ENCODE assay signal across 20 mouse cellular contexts in genomic region chr3:136086948-136087660, GRCm38 (mm10).
DNase-seq lines count a peak whose midpoint lies in the region; ATAC-seq and TF ChIP-seq lines count a peak whose summit lies in the region.
"Had no signal": no experiment of that assay in that cellular context is flagged by ENCODE, and none has a peak within 500 bp of the region (broad histone marks: within the 10 kb centered on the region; RNA-seq: fewer than 3 reads in every experiment).

No protein-coding gene starts in this region.

- DNase-seq in cerebellum, adult 9-11 months: peak; percentile 8
- no peak for DNase-seq in cerebellum, postnatal 10 days
- DNase-seq in CH12.LX (ENCODE audit: extremely low read depth): no peak
- no peak for DNase-seq in kidney, adult 8-10 months
- no peak for DNase-seq in left cerebral cortex, adult 9 months (ENCODE audit: low spot score in 2 of 2)
- DNase-seq in adrenal gland, postnatal 14 days: no peak
- DNase-seq: adrenal gland, adult 8-10 months; cerebellum, adult 11 months; gastrocnemius, adult 2 months; gastrocnemius, postnatal 25 days; heart, adult 11 months; heart, postnatal 10 days; kidney, adult 2 months had no signal

- 0 out of 2 replicates have a peak, but pooled peaks have one; percentile 6 for TF ChIP-seq EP300 in CH12.LX (IDR thresholded peaks at IDR 0.05; ENCODE audit: low read length)

- no peaks in the 10 kb centered on the region for H3K27me3 ChIP-seq in CH12.LX (replicated peaks)
- H3K27me3 ChIP-seq: embryonic facial prominence, embryonic 12.5 days; forebrain, embryonic 12.5 days; hindbrain, embryonic 13.5 days had no signal

- TF ChIP-seq CTCF in CH12.LX (conservative IDR thresholded peaks at IDR 0.05 in 1 of 2, IDR thresholded peaks at IDR 0.05 in 1 of 2; ENCODE audit: low read depth in 2 of 2, low read length in 2 of 2): no peak

- peaks cover 7 to 16% of the 10 kb centered on the region in 2 experiments; a peak in 1 of 4 replicates for H3K4me1 ChIP-seq in CH12.LX (ENCODE audit: control insufficient read depth in 1 of 2, insufficient read depth in 2 of 2)
- H3K4me1 ChIP-seq: embryonic facial prominence, embryonic 12.5 days; forebrain, embryonic 12.5 days; hindbrain, embryonic 13.5 days had no signal

- no peak for TF ChIP-seq RAD21 in CH12.LX (IDR thresholded peaks at IDR 0.05; ENCODE audit: low read depth, low read length)

- H3K9me3 ChIP-seq in CH12.LX (replicated peaks; ENCODE audit: low read length): no peaks in the 10 kb centered on the region
- H3K9me3 ChIP-seq: embryonic facial prominence, embryonic 12.5 days; forebrain, embryonic 12.5 days; hindbrain, embryonic 13.5 days had no signal

- ATAC-seq in granulocyte monocyte progenitor cell, adult 5-6 weeks (replicated peaks; ENCODE audit: poor library complexity, severe bottlenecking): peak; percentile 67
- peak; percentile 54 for ATAC-seq in megakaryocyte progenitor cell, adult 5-6 weeks (replicated peaks; ENCODE audit: poor library complexity)
- ATAC-seq: forebrain, embryonic 16.5 days; intestine, embryonic 16.5 days had no signal

- in situ Hi-C loops in CH12.LX (cut with MboI; ENCODE audit: low pct_ligation_motif_present, low pct_unique_long_range_greater_than_20kb, low sequenced_read_pairs): no loop called here

- no peak overlapping the region for H3K27ac ChIP-seq in CH12.LX (ENCODE audit: insufficient read depth, low read depth)
- H3K27ac ChIP-seq: embryonic facial prominence, embryonic 12.5 days; forebrain, embryonic 12.5 days; gastrocnemius, adult 2 months; hindbrain, embryonic 13.5 days had no signal

- H3K4me3 ChIP-seq in CH12.LX (replicated peaks in 1 of 3; ENCODE audit: low read depth in 2 of 3, low read length in 2 of 3, poor library complexity in 1 of 3): no peak overlapping the region
- H3K4me3 ChIP-seq: embryonic facial prominence, embryonic 12.5 days; forebrain, embryonic 12.5 days; gastrocnemius, adult 2 months; hindbrain, embryonic 13.5 days had no signal

- H3K36me3 ChIP-seq in CH12.LX (replicated peaks in 1 of 2; ENCODE audit: control insufficient read depth in 1 of 2, insufficient read depth in 1 of 2, low read length in 1 of 2): peaks cover 0 to 28% of the 10 kb centered on the region in 2 experiments
- H3K36me3 ChIP-seq: embryonic facial prominence, embryonic 12.5 days; forebrain, embryonic 12.5 days; hindbrain, embryonic 13.5 days had no signal

- H3K79me2 ChIP-seq in CH12.LX (replicated peaks; ENCODE audit: control insufficient read depth, extremely low read depth, insufficient read depth, poor library complexity, severe bottlenecking): no peaks in the 10 kb centered on the region

- dilution Hi-C loops in CH12.LX (cut with MboI; ENCODE audit: extremely low pct_ligation_motif_present, extremely low pct_unique_long_range_greater_than_20kb, low sequenced_read_pairs): no loop called here

- TF ChIP-seq POLR2A in CH12.LX (IDR thresholded peaks at IDR 0.05; ENCODE audit: low read depth, low read length): no peak

- no peak overlapping the region for H3K9ac ChIP-seq in CH12.LX (ENCODE audit: insufficient read depth, low read depth)
- H3K9ac ChIP-seq: embryonic facial prominence, embryonic 12.5 days; forebrain, embryonic 12.5 days; hindbrain, embryonic 13.5 days had no signal

- H3K4me2 ChIP-seq in CH12.LX (ENCODE audit: insufficient read depth, low read depth, poor library complexity, severe bottlenecking): no peak overlapping the region
- H3K4me2 ChIP-seq: embryonic facial prominence, embryonic 12.5 days; forebrain, embryonic 12.5 days; hindbrain, embryonic 13.5 days had no signal

TF ChIP-seq in CH12.LX, 34 proteins besides CTCF, POLR2A, EP300 and RAD21:
- no peak for TF ChIP-seq ZC3H11A (IDR thresholded peaks at IDR 0.05; ENCODE audit: low read depth, low read length)
- no peak for TF ChIP-seq ZKSCAN1 (IDR thresholded peaks at IDR 0.05; ENCODE audit: borderline replicate concordance, low read depth, low read length)
